Comparison of ENCODE assay signal across 18 mouse cellular contexts in the genomic region with DNA sequence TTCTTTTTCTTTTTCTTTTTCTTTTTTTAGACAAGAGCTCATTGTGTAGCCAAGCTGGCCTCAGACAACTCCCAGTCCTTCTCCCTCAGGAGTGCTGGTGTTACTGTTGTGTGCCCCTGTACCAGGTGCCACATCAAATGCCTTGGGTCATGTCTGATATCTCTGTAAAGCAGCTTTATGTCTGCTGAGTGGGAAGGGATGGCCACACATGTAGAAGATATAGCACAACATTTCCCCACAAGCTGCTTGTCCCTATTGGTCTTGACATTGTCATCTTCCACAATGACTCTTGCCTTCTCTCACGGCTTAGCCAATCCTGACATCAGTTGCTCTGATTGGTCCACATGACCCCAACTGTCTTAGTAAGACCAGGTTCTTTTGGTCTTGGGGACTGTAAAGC.
"Had no signal": no experiment of that assay in that cellular context is flagged by ENCODE, and none has a peak within 500 bp of the region (broad histone marks: within the 10 kb centered on the region; RNA-seq: fewer than 3 reads in every experiment).

No protein-coding gene starts in this region.

- H3K27me3 ChIP-seq: limb, embryonic 15.5 days; neural tube, embryonic 12.5 days had no signal

- H3K4me2 ChIP-seq: limb, embryonic 15.5 days; lung, embryonic 14.5 days; neural tube, embryonic 12.5 days had no signal

- H3K36me3 ChIP-seq: limb, embryonic 15.5 days; neural tube, embryonic 12.5 days had no signal

- DNase-seq: kidney, adult 11 months; kidney, adult 9 months; kidney, postnatal 36 days; layer of hippocampus, adult 9-11 months; layer of hippocampus, postnatal 36 days; lung, embryonic 14.5 days; lung, postnatal 10 days; lung, postnatal 4 days; midbrain, embryonic 14.5 days; right cerebral cortex, postnatal 4 days; spleen, adult 18-20 months; thymus, adult 18-20 months; thymus, postnatal 4 days had no signal

- H3K9me3 ChIP-seq: limb, embryonic 15.5 days; midbrain, embryonic 10.5 days; neural tube, embryonic 12.5 days had no signal

- H3K4me3 ChIP-seq: limb, embryonic 15.5 days; midbrain, embryonic 10.5 days; myocyte; neural tube, embryonic 12.5 days had no signal

- H3K9ac ChIP-seq: limb, embryonic 15.5 days; lung, embryonic 14.5 days; neural tube, embryonic 12.5 days had no signal

- H3K27ac ChIP-seq: kidney, postnatal 0 days; midbrain, embryonic 10.5 days; neural tube, embryonic 12.5 days had no signal
